Mouse (Mus musculus): Measurements from ENCODE around the gene Kdelc2.

The Kdelc2 gene

DNA sequence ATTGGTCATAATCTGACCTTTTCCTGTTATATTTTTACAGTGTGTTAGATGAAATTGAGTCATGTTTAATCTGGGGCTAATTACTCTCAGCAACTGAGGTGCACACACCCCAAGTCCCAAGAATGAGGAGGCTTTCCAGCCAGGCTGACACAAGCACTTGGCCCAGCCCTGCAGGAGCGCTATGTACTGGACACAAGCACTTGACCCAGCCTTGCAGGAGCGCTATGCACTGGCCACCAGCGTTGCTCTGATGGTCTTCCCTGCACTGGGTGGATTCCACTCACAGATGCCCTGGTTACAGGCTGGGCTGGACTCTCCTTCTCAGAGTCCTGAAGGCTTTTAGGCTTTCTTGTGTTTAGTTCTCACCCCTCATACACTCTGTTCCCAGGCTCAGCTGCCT, 5.3 kb downstream of the Kdelc2 start:
- no peak for DNase-seq

DNA sequence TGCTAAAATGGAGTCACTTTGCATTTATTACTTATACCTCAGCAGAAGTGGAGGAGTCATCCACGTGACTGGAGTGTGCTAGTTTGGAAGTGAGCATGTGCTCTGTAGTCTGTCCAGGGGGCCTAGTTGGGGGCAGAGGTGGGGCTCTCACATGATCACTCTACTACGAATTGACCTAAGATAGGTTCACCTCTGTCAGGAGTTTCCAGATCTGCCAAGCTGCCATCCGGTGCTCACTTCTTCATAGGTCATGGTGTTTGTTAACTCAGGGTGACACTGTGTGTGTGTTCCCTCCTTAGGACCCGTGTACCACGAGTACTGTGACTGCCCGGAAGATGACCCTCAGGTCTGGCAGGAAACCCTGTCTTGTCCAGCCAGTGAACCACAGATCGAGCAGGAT, 6.3 kb downstream of the Kdelc2 start:
- DNase-seq: no peak

- DNase-seq: no peak
Observed at GRCm38 (mm10) chr9:53397685-53398387, 14.0 kb downstream of the Kdelc2 start.

DNA sequence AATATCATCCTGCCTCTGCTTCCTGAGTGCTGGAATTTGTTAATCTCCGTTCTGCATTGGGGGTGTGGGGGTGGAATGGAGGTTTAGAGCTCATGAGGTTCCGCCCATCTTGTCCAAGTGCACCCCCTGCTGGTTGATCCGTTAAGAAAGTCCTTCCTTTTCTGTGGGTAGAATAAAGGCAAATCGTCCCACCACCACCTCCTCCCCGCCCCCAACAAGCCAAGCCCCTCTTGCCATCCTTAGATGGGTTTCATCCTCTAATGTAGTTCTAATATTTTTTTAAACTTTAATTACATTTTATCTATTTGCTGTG, 14.5 kb downstream of the Kdelc2 start:
- DNase-seq: peak; percentile 60

GRCm38 (mm10) chr9:53399537-53399936, 15.7 kb downstream of the Kdelc2 start:
- DNase-seq: no peak

GRCm38 (mm10) chr9:53400696-53401095, 16.9 kb downstream of the Kdelc2 start:
- no peak for DNase-seq

DNA sequence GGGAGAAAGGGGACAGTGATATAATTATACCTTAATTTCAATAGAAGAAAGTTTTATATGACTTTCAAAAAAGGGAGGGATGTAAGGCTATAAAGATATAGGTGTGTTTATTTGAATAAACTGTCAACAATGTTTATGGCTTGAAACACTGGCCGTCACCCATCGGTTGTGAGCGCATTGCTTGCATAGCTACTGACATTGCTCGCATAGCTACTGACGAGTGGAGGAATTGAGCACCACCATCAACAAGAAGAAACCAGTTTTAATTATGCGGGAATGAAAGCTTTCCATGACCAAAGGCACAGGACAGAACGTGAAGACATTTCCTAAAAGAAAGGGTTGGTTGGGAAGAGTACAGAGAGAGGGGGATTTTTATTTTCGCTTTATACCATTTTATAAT, 17.3 kb downstream of the Kdelc2 start:
- DNase-seq: no peak

- DNase-seq: no peak
Observed at GRCm38 (mm10) chr9:53402291-53402711, 18.5 kb downstream of the Kdelc2 start, which contains the start of gene 4930550C14Rik. TSS of gene 4930550C14Rik (plus strand) at chr9:53402325.

- no peak for DNase-seq
Observed at GRCm38 (mm10) chr9:53402991-53403390, 19.2 kb downstream of the Kdelc2 start.

DNA sequence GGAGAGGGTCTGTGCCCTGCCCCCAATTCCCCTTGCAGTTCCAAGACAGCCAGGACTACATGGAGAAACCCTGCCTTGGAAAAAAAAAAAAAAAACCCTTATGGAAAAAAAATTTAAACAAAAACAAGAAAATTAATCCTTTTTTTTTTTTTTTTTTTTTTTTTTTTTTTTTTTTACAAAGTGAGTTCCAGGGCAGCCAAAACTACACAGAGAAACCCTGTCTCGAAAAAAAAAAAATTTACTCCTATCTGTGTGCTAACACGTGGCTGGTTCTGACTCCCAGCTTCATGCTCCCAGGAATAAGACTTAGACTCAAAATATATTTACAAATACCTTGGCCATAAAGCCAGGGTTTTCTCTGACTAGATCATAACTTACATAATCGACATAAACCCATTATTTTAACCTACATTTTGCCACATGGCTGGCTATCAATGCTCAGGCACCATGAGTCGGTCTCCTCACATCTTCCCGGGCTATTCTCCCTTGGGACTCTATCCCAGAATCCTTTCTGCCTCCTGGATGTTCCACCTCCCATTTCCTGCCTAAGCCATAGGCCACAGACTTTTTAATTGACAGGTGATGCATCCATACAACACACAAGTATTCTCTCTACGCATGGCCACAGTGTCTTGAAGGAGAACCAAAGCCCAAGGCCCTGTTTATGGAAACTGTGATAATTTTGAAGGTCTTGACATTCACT, 20.4 kb downstream of the Kdelc2 start:
- no peak for DNase-seq

DNA sequence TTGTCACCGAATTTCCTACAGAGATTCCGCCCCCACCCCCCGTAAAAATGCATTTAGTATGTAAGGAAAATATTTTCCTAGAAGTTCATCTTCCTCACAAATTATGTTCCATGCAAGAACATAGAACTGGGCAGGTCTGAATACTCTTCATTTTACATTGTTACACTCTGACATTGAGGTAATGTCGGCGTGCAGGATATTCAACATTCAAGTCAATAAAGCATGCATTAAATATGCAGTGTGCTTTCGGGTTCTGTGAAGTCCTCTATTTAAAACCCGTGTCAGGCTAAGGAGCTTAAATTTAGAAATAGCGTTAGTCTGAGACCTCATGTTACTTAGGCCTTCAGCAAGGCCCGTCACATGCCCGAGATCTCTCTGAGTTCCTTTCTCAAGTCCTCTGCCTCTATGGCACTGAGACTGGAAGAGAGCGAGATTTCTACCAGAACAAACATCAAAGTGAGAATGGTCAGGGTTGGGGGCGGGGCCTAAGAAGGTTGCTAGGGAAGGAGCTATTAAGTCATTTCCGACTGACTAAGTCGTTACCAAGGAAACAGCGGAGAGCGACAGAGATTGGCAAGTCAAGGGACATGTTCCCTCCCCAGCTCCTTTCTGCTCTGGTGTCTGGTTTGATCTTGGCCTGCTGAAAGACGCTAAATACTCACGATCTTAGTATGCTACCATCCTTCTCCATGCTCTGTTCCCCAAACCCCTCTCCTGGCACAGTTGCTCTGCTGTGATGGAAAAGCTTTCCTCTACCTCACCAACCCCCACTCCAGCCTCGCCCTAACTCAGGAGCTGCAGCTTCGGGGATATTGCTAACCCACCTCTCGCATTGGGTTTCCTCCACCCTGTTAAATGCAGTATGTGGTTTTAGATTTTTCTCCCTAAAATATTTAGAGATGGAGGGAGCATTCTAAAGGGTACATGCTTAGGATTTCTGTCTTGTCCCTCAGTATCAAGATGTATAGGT, 21.2 kb downstream of the Kdelc2 start:
- peak; percentile 67 for DNase-seq

GRCm38 (mm10) chr9:53408548-53408947, 24.7 kb downstream of the Kdelc2 start:
- DNase-seq: no peak

GRCm38 (mm10) chr9:53408953-53409361, 25.1 kb downstream of the Kdelc2 start:
- no peak for DNase-seq

GRCm38 (mm10) chr9:53409427-53409826, 25.6 kb downstream of the Kdelc2 start:
- no peak for DNase-seq

DNA sequence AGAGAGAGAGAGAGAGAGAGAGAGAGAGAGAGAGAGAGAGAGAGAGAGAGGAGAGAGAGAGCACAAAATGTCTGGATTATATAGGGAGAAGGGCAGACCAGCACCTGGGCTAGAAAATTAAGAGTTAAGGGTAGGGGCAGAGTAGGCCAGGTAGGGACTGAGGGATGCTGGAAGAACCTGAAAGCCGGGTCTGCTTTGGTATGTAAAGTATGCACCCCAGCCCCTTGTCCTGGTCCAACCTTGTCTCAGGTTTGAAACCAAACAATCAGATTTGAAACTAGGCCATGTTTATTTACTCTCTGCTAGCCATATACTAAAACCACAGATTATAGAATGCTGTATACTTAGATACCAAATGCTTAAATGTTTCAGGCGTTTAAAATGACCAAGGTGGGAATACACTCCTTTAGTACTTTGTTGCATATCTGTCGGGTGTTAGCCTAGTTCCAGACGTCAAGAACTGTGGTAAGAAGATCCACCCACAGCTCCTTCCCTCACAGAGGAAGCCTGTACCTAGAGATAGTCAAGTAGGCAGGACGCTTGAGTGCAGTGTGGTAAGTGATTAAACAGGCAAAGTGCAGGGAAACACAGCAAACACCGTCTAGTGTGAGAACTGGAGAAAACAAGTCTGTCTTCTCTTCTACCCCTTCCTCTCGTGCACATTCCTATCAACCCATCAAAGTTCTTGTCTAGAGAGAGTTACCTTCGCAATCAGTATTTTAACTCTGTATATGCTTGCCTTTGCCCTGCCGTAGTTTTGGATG, 38.5 kb downstream of the Kdelc2 start:
- DNase-seq: no peak

DNA sequence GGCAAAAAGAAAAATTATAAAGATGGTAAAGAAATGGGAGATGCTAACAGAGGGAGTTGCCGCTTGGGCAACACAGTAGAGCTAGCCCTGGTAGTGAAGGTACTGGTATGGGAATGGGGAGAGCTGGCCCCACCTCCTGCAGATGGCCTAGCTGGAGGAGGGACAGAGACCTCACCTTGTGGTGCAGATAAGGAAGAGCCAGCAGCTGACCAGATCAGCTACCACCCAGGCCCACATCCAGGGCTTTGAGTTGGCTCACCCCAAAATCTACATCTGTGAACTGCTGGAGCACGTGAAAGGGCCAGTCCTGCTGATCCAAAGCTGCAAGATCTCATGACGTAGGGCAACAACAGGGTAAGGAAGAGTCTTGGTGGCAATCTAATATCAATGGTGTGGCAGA, 42.9 kb downstream of the Kdelc2 start:
- no peak for DNase-seq

DNA sequence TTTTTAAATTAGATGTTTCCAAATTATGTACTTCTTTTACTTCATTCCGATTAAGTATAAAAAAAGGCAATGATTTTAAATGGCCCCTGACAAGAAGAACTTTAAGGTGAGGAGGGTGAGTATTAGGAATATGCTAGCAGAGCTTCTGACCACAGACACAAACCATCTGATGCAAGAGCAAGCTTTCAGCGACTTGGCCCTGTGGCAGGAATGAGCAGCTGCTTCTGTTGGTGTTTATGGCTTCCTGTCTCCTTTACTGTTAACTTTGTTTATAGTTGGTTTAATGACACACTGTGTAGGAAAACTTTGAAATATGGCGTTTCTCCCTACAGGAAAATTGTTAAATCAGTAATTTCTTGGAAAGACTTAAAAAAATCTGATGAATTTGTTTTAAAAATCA, 43.8 kb downstream of the Kdelc2 start:
- no peak for DNase-seq

DNA sequence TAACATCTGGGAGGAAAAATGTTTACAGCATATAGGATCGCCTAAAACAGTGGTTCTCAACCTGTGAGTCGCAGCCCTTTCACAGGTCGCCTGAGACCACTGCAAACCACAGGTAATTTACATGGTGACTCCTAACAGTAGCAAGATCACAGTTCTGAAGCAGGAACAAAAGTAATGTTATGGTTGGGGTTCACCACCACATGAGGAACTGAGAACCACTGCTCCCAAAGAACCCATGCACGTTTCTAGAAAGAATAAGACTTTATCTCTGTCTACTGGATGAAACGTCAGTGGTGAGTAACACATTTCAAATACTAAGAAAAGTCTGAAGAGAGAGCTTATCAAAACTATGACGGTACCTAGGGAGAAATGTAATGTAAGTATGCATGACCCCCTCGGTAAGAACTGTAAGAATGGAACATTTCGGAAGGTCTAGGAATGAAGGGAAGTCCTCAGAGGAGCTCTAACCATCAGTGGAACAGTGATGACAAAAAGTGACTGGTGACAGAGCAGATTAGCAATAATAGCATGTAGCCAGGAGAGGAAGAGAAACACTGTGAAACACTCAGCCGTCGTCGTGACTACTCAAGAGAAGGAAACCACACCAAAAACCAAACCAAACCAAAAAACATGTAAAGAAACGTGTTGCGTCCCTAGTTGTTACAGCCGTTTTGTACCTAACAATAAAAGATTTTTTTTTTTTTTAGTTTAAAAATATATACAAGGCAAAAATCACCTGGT, 52.2 kb downstream of the Kdelc2 start:
- no peak for DNase-seq

- DNase-seq: no peak
Observed at GRCm38 (mm10) chr9:53450609-53451008, 66.8 kb downstream of the Kdelc2 start.
